Mouse (Mus musculus) liver, embryonic 16.5 days (tissue): ENCODE data around the gene 0610030E20Rik. TPM values are rescaled to one million over a fixed set of nuclear protein-coding genes. Genes with fewer than 3 reads are reported as not detected.

ENCODE experiments used
- ATAC-seq: fragments of 200-750 bp; cut with Nextera tagmentation; 2 replicates; pipeline ENCODE4 v1.8.0; 2017; ENCODE audit warnings: low read depth, mild to moderate bottlenecking, moderate number of reproducible peaks, moderate library complexity
- H3K27ac ChIP-seq: fragments of 300-500 bp; sonication (generic); 2 replicates; pipeline ENCODE4 v1.5.1; 2014; ENCODE audit warnings: mild to moderate bottlenecking, low read length
- H3K27me3 ChIP-seq: fragments of 300-500 bp; sonication (generic); 2 replicates; pipeline ENCODE4 v1.6.1; 2014; ENCODE audit warnings: low read depth, low read length, mixed read lengths; ENCODE audit not compliant: control insufficient read depth, insufficient read depth
- H3K36me3 ChIP-seq: fragments of 300-500 bp; sonication (generic); 2 replicates; pipeline ENCODE4 v1.6.1; 2014; ENCODE audit warnings: mild to moderate bottlenecking; ENCODE audit not compliant: control insufficient read depth, insufficient read depth
- H3K4me1 ChIP-seq: fragments of 300-500 bp; sonication (generic); 2 replicates; pipeline ENCODE4 v1.6.1; 2014; ENCODE audit warnings: low read depth, low read length, mixed read lengths; ENCODE audit not compliant: control insufficient read depth
- H3K4me2 ChIP-seq: fragments of 300-500 bp; sonication (generic); 2 replicates; pipeline ENCODE4 v1.6.1; 2014; ENCODE audit warnings: low read depth, low read length, mixed read lengths
- H3K4me3 ChIP-seq: fragments of 300-500 bp; sonication (generic); 2 replicates; pipeline ENCODE4 v1.5.1; 2014; ENCODE audit warnings: low read depth, mild to moderate bottlenecking, low read length
- H3K9ac ChIP-seq: fragments of 300-500 bp; sonication (generic); 2 replicates; pipeline ENCODE4 v1.6.1; 2014; ENCODE audit warnings: low read depth, low read length
- H3K9me3 ChIP-seq: fragments of 300-500 bp; sonication (generic); replicated peaks from 2 replicates; pipeline ENCODE4 v1.6.1; 2016; ENCODE audit warnings: low read length; ENCODE audit not compliant: control insufficient read depth
- WGBS: fragments of 180-500 bp; shearing (Covaris S2); extraction: QIAGEN DNeasy Blood & Tissue Kit; methylation state at CpG from one replicate; pipeline ENCODE4 v1.1.7; 2014; ENCODE audit not compliant: insufficient replicate concordance; 5-methylcytosine and 5-hydroxymethylcytosine counted together
- polyA plus RNA-seq: library from polyadenylated mRNA; unstranded; fragments of >200 nt; fragmentation: Nextera tagmentation; extraction: Ambion mirVana; gene quantifications from 2 replicates; pipeline ENCODE4 v1.2.1, GENCODE M21; 2015

Gene 0610030E20Rik
- polyA plus RNA-seq, 1 experiment from 2014 or later = 14.1 TPM

DNA sequence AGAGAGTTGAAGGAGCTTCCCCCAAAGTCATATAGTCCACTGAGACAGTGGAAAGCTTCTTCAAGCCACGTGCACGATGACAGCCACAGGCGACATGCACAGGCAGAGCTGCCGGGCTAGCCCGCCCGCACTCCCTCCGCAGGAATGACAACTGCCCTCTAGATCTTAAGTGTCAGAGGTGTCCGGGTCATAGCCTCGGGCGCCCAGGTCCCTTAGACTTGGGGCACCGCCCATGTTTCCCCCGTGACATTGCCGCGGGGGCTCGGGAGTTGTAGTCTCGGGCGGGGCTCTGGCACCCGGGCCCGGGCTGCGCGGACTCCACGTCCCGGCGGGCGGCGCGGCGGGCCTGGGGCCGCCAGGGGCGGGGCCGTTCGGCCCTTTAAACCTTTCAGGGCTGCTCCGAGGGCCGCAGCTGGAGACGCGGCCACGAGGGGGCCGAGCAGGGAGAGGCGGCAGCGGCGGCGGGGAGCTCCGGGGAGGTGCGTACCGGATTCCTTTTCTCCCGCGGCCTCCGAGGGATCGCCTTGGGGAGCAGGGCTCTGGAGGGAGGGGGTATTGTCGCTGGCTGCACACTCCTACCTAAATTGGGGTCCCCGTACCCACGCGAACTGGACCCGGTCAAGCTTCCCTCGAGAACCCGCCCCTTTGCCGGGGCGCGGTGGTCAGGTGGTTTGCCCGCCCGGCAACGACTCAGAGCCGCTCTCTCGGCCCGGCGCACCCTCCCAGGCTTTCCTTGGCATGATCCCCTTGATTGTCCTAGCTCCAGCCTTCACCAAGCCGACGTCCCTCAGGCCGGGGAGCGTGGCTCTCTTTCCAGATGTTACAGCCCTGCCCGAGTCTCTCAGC is 8.2 kb downstream of the 0610030E20Rik start, which contains the start of gene Tmem150a:
TSS of gene Tmem150a (plus strand) at position 382 of the 846 bp plus-strand sequence.
- Histone ChIP-seq H3K9me3 (no peaks in the 10 kb centered on the region), H3K9ac (peak within 1 kb of the TSS; percentile 57), H3K36me3 (peaks cover 16% of the 10 kb centered on the region), H3K4me2 (peak within 1 kb of the TSS; percentile 58), H3K27me3 (peaks cover 32% of the 10 kb centered on the region), H3K27ac (peak within 1 kb of the TSS; percentile 54), H3K4me1 (peaks cover 53% of the 10 kb centered on the region), H3K4me3 (peak within 1 kb of the TSS; percentile 61)
- under 1% methylated on average over 70 of the region's 71 CpGs for WGBS
- ATAC-seq = peak; percentile 75

DNA sequence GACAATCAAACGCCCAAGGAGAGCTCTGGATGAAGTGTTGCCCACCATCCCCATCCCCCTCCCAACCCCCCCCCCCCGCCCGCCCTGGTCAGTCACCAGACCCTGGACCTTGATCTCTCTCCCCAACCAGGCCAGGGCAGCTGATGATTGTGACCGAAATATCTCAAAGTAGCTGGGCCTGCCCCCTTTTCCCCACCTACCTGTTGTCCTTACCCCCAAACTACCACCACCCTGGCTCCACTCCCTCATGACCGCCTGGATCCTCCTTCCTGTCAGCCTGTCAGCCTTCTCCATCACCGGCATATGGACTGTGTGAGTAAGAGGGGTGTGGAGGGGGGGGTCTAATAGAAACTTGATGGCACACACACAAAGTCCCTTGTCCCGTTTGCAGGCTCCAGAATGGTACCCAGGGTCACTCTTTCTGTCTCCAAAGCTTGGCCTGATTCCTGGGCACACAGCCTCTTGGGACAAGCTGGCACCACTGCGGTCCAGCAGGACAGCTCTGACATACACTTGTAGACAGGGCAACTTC is 8.9 kb downstream of the 0610030E20Rik start:
- 45% methylated on average over 8 of the region's 8 CpGs for WGBS
- H3K4me1 ChIP-seq = peaks cover 55% of the 10 kb centered on the region
- H3K9me3 ChIP-seq = no peaks in the 10 kb centered on the region
- H3K27ac ChIP-seq = peak overlapping the region; percentile 45
- ATAC-seq = peak; percentile 14; the same call in 1 of the 2 replicates
- peak overlapping the region; percentile 61 for H3K4me3 ChIP-seq
- peaks cover 32% of the 10 kb centered on the region for H3K27me3 ChIP-seq
- peaks cover 16% of the 10 kb centered on the region for H3K36me3 ChIP-seq
- peak overlapping the region; percentile 58 for H3K4me2 ChIP-seq
- H3K9ac ChIP-seq = peak overlapping the region; percentile 57

DNA sequence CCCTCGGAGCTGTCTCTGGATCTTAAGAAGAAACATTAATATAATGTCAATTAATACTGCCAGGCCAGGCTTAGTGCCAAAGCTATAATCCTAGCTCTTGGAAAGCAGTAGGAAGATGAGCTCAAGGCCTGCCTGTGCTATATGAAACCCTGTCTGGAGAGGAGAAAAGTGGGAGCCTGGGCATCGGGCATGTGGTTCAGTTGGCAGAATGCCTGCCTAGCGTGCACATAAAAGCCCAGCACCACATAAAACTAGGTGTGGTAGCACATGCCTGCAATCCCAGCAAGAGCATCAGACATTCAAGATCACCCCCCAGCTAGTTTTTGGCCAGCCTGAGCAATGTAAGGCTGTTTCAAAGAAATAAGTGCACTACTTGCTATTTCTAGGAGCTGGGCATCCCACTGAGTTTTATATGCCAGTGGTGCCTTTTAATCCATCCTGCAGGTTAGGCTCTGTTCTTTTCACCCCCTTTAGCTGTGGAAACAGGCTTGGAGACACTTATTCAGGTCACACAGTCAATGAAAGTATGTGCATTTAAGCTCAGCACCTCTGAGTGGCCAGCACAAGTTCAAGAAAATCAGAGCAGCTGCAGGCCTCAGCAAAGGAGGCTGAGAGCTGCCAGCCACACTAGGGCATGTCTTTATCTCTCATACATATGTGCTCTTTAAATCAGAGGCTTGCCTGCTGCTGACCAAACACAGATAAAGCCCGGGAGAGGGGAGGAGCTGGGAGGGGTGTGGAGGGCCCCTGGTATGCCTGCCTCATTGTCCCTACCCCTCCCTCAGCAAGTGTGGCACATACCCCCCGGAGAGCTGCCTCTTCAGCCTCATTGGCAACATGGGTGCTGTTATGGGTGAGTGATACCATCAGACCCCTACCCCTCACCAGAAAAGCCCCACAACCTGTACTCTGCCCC is 10.3 kb downstream of the 0610030E20Rik start:
- Histone ChIP-seq H3K9me3 (no peaks in the 10 kb centered on the region), H3K9ac (no peak overlapping the region), H3K4me2 (peak overlapping the region; percentile 58; the same call in 1 of the 2 replicates), H3K27me3 (peaks cover 32% of the 10 kb centered on the region), H3K27ac (no peak overlapping the region), H3K4me3 (no peak overlapping the region), H3K36me3 (peaks cover 16% of the 10 kb centered on the region), H3K4me1 (peaks cover 51% of the 10 kb centered on the region)
- peak; percentile 22 for ATAC-seq
- 53% methylated on average over 5 of the region's 5 CpGs for WGBS

DNA sequence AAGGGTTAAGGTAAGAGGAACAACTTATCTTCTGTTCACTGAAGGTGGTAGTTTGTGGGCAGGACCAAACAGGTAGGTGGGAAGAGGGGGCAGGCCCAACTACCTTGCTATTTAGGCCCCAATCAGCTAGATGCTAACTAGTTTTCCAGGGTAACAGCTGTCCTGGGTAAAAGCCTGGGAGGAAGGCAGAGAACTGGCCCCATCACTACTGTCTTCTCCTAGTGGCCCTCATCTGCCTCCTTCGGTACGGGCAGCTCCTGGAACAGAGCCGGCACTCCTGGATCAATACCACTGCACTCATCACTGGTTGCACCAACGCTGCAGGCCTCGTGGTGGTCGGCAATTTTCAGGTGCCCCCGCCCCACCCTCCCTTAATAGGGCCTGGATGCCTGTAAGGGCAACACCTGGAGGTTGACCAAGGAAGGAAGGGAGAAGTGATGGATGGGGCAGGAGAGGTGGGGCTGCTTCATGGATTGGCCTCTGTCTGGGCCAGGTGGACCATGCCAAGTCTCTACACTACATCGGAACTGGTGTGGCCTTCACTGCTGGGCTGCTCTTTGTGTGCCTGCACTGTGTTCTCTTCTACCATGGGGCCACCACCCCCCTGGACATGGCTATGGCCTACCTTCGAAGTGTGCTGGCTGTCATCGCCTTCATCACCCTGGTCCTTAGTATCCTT is 11.1 kb downstream of the 0610030E20Rik start:
- H3K4me1 ChIP-seq = peaks cover 56% of the 10 kb centered on the region

DNA sequence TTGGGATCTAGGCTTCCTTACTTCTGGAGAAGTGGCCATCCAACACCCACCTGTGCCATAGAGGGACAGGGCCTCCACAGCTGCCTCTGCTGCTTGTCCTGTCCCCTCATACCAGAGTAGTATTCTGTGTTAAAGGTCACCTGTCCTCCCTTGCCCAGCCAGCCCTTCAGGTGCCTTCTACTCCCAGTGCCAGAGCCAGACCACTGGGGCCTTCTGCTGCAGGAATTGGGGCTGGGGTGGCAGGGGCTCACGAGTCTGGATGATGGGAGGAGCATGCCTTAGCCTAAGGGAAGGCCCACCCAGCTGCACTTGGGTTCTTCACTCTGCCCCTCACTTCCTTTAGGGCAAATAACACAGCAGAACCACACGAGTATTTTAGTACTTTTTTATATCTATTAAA is 12.2 kb downstream of the 0610030E20Rik start:
- no peak overlapping the region for H3K4me3 ChIP-seq
- H3K27ac ChIP-seq = no peak overlapping the region
- peaks cover 24% of the 10 kb centered on the region for H3K27me3 ChIP-seq
- H3K4me2 ChIP-seq = no peak overlapping the region
- peaks cover 55% of the 10 kb centered on the region for H3K4me1 ChIP-seq
- 56% methylated on average over 2 of the region's 2 CpGs for WGBS
- peaks cover 16% of the 10 kb centered on the region for H3K36me3 ChIP-seq
- H3K9ac ChIP-seq = no peak overlapping the region
- ATAC-seq = no peak
- H3K9me3 ChIP-seq = no peaks in the 10 kb centered on the region

More for the DNA sequence above, 11.1 kb downstream of the 0610030E20Rik start:
- no peak overlapping the region for H3K4me3 ChIP-seq
- H3K4me2 ChIP-seq = no peak overlapping the region
- no peak overlapping the region for H3K9ac ChIP-seq
- 73% methylated on average over 10 of the region's 10 CpGs for WGBS
- H3K27ac ChIP-seq = no peak overlapping the region
- no peaks in the 10 kb centered on the region for H3K9me3 ChIP-seq
- no peak for ATAC-seq
- H3K27me3 ChIP-seq = peaks cover 32% of the 10 kb centered on the region
- H3K36me3 ChIP-seq = peaks cover 16% of the 10 kb centered on the region

DNA sequence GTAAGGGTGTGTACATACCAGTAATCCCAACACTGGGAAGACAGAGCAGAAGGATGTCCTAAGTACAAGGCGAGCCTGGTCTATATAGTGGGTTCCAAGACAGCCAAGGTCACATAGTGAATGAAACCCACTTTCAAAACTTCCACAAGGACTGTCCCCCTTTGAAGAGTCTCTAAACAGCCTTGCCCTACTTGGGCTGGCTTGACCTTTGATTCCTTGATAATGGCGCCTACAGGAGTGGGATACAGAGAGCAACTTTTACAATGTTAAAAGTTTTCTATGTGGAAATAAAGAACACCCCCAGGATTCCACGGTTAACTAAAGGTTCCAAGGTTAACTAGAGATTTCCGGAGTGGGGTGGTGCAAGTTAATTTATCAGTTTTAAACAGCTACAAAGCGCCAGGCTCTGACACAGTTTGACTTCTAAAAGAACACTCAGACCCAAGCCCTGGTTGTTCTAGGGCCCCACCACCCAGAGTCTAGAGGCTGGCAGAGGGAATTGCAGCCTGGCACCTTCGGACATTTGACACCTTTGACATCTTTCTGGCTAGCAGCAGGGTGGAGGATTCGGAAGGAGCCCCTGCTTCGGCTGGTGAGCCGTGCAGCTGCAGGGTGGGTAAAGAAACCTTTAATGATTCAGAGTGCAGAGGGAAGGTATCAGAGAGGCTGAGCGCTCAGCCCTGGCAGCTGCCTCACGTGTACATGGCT is 12.9 kb downstream of the 0610030E20Rik start:
- ATAC-seq = no peak
- Histone ChIP-seq H3K4me2 (peak overlapping the region; percentile 27; the same call in 1 of the 2 replicates), H3K27ac (peak overlapping the region; percentile 47), H3K36me3 (peaks cover 16% of the 10 kb centered on the region), H3K27me3 (peaks cover 17% of the 10 kb centered on the region), H3K9me3 (no peaks in the 10 kb centered on the region), H3K9ac (no peak overlapping the region), H3K4me1 (peaks cover 48% of the 10 kb centered on the region), H3K4me3 (no peak overlapping the region)
- 68% methylated on average over 11 of the region's 11 CpGs for WGBS

DNA sequence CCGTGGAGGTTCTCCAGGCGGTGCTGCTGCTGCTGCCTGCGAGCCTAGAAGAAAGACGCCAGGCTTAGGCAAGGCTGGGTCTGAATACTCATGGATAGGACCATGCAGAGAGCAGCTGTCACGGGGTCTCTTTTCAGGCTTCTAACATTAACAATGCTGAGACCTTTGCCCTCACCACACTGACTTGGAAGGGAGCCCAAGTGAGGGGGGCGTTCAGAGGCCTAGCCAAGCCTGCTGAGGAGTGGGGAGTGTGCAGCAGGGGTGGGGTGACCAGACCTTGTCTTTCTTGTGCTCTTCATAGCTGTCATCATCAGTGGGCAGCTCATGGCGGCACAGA is 13.4 kb downstream of the 0610030E20Rik start:
- H3K9me3 ChIP-seq = no peaks in the 10 kb centered on the region
- peaks cover 12% of the 10 kb centered on the region for H3K27me3 ChIP-seq
- peaks cover 43% of the 10 kb centered on the region for H3K4me1 ChIP-seq
- H3K27ac ChIP-seq = peak overlapping the region; percentile 47
- no peak for ATAC-seq
- H3K4me3 ChIP-seq = peak overlapping the region; percentile 80
- H3K9ac ChIP-seq = no peak overlapping the region
- 86% methylated on average over 7 of the region's 7 CpGs for WGBS
- peaks cover 16% of the 10 kb centered on the region for H3K36me3 ChIP-seq
- H3K4me2 ChIP-seq = peak overlapping the region; percentile 57

- ATAC-seq = no peak
- H3K4me3 ChIP-seq = peak overlapping the region; percentile 80
- WGBS = 21% methylated on average over 5 of the region's 5 CpGs
- H3K9ac ChIP-seq = peak overlapping the region; percentile 87
- H3K9me3 ChIP-seq = no peaks in the 10 kb centered on the region
- peaks cover 6% of the 10 kb centered on the region for H3K27me3 ChIP-seq
- H3K36me3 ChIP-seq = peaks cover 16% of the 10 kb centered on the region
- peak overlapping the region; percentile 47 for H3K27ac ChIP-seq
- H3K4me1 ChIP-seq = peaks cover 42% of the 10 kb centered on the region
- peak overlapping the region; percentile 57 for H3K4me2 ChIP-seq
Observed at GRCm38 (mm10) chr6:72361121-72361551, 14.0 kb downstream of the 0610030E20Rik start.
